Mouse (Mus musculus): ENCODE data around the gene Shroom3.

Gene Shroom3

DNA sequence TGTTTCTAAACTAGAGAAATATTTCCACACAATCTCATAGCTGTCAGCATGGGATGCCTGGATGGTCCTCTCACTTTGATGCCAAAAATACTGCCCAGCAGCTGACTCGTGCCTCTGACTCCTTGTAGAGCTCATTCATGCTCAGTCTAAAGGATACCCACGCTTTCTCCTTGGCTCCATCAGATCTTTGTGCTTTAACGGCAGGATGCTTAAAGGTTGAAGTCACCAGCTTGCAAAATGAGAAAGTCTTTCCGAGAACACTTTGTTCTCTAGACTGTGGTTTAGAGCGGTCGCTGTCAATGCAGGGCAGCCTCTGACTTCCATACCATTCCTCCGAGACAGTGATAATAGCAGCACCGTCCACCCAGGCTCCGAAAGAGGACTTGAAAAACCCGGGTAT is 249.8 kb downstream of the Shroom3 start:
- peak; percentile 82 for DNase-seq (ENCODE audit: inconsistent ontology term)

DNA sequence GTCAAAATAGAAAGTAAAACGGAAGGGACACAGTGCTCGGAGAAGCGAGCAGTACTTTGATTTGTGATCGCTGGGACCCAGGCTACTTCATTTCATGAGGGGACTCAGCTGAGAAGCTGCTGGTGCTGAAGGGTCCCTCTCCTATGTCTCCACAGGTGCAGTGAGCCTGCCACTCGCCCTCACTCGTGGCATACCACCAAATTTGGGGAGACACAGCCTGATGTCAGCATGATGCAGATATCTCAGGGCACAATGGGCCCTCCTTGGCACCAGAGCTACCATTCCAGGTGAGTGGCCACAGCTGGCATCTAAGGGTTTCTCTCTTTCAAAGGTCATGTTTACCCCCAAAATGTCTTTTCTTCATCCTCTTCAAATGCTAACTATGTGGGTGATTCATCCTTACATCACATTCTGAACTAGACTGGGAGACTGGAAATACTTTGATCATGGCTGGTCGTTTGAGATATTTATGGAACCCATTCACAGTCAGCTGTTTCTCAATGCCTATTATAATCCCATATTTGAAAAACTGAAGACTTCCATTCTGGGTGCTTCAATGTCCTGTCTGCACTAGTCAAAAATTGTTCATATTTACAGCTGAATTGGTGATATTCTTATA is 250.5 kb downstream of the Shroom3 start:
- peak; percentile 62 for DNase-seq (ENCODE audit: inconsistent ontology term)

DNA sequence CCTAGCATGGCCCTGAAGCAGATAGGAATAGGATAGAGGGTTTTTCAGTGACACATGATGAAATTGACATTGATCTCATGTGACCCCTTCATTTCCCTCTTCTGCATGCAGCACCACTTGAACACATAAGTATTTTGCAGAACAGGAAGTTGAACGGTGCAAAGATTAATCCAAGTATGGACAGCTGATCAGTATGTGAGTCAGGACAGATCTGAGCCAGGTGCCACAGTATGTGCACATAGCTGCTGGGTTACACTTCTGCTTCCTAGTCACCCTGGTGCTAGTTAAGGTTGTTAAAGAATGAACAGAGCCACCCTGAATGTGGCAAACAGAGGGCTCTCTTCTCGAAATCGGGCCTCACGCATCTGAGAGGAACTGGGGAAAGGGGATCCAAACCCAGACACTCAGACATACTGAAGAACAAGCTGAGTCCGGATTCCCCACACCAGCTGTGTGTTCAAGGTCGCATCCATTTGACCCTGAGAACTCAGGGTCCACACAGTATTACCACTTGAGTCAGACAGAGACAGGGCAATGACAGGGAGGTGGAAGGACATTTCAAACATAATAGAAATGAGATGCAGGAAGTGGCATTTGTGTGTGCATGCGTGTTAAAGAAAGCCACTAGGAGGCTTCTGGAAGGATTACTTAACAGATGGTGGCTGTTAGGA is 251.2 kb downstream of the Shroom3 start:
- DNase-seq (ENCODE audit: inconsistent ontology term), result no peak

DNA sequence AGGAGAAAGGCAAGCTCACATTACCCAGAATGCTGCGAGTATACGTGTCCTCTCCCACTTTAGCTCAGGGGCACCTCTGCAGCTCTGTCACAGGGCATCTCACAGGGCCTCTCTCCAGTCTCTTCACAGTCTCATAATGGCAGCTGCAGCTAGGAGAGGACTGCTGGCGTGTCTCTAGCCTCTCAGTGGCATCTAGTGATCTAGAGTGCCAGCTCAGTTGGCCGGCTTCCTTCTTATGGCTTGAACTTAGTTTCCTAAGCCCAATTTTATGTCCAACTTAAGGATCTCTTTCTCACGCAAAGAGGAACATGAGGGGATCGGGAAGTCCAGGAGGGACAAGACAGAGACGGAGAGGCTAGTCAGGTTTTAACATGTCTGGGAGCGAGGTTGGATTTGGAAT is 252.6 kb downstream of the Shroom3 start:
- no peak for DNase-seq (ENCODE audit: inconsistent ontology term)

DNA sequence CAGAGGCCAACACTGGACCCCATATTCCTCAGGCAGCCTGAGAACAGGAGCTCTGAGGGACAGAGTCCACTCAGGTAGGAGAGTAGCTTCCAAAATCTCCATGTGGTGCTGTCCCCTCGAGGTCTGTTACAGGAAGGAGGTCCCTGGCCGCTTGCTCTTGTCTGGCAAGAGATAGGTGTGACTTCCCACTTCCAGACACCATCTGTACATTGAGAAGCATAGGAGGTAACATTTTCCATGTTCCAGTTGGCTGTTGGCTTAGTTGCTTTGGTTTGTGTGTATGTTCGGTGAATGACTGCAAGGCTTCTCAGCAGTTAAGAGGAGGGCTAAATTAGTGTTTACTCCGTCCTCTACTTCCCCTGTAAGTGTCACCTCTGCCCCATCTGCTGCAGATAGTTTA is 254.5 kb downstream of the Shroom3 start:
- DNase-seq (ENCODE audit: inconsistent ontology term), result no peak

DNA sequence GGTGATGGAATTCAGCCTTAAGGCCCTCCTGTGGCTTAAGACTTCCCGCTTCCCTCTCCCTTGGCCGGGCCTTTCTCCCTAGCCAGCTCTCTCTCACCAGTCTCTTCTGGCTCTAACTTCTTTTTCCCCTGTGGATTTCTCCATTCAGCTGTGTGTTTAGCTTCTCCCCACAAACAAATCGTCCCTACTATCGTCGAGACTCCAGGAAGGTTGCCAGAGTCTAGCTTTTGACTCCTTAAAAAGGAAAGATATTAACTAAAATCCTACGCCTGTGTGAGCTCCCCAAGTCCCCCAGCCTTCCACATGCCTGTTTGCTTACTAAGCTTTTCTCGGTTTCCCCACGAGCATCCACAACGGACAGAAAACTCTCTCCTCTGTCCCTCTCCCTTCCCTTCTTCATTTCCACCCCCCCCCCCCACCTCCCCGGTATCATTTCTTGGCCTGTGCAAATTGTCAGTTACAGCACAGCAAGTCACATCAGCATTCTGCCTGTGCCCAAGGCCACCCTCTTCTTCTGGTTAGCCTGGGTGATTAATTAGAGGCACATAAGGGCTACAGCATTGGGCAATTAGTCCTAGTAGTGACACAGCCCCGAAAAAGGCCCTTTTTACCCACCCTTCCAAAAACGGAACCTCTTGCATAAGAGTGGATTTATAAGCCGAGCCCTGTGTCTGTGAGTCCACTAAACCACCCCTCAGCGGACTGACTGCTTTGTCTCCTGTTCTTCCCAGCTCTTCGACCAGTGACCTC is 256.2 kb downstream of the Shroom3 start:
- DNase-seq (ENCODE audit: inconsistent ontology term), result no peak

DNA sequence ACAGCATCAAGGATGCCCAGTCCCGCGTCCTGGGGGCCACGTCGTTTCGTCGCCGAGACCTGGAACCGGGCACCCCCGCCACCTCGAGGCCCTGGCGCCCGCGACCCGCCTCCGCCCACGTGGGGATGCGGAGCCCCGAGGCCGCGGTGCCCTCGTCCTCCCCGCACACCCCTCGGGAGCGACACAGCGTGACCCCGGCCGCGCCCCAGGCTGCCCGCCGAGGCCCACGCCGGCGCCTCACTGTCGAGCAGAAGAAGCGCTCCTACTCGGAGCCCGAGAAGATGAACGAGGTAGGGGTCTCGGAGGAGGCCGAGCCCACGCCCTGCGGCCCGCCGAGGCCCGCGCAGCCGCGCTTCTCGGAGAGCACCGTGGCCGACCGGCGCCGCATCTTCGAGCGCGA is 258.9 kb downstream of the Shroom3 start:
- no peak for DNase-seq (ENCODE audit: inconsistent ontology term)

DNA sequence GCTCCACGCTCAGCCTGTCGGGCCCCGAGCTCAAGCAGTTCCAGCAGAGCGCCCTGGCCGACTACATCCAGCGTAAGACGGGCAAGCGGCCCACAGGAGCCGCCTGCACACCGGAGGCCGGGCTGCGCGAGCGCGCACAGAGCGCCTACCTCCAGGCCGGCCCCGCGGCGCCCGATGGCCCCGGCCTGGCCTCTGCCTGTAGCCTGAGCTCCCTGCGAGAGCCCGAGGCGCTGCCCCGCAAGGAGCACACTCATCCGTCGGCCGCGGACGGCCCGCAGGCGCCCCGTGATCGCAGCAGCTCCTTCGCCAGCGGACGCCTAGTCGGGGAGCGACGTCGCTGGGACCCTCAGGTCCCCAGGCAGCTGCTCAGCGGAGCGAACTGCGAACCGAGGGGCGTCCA is 259.3 kb downstream of the Shroom3 start:
- DNase-seq (ENCODE audit: inconsistent ontology term), result no peak

DNA sequence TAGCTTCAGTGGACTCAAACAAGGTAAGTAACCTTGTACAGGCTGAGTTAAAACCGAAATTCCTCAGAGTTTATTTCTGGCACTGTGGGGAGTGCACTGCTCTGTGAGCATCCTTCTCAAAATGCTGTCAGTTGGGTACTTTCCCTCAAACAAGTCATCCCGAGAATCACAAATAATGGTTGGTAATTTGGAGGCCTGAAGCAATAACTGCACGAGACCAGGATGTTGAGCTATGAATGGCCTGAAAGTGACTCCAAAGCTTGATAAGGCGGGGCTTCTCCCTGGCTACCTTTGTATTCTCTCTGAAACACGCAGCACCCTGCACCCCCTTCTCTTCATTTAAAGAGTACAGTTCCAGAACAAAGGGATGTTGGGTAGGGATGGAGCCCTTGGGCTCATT is 261.6 kb downstream of the Shroom3 start:
- no peak for DNase-seq (ENCODE audit: inconsistent ontology term)

DNA sequence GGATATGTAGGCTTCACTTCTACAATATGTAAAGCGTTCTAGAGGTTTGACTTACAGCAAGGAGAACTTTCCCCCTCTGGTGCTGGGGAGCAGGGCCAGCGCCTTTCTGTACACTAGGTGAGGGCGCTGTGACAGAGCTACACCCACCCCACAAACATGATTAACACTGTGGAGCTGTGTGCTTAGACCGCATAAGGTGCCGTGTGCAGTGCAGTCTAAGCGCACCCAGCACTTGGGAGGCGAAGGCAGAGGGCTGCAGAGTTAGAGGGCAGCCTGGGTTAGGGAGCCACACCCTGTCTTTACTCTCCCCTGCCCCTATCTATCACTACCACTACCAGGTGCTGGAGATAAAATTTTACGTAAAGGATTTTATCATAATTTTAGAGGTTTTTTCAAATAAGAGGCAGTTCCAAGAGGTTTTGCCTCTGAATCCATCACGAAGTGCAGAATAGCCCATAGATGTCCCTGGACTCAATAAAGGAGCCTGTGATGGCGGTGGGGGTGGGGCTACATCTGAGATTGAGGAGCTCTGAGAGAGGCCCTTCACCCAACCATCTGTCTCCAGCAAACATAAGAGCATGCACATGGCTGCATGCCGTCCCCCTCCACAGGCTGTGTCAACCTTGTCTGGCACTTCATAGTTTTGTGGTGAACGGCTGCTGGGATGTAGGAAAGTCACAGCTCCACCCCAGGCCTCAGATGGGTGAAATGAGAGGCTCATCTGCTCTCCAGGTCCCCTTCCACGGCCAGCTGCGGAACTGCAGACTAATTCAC is 265.9 kb downstream of the Shroom3 start:
- no peak for DNase-seq (ENCODE audit: inconsistent ontology term)

DNA sequence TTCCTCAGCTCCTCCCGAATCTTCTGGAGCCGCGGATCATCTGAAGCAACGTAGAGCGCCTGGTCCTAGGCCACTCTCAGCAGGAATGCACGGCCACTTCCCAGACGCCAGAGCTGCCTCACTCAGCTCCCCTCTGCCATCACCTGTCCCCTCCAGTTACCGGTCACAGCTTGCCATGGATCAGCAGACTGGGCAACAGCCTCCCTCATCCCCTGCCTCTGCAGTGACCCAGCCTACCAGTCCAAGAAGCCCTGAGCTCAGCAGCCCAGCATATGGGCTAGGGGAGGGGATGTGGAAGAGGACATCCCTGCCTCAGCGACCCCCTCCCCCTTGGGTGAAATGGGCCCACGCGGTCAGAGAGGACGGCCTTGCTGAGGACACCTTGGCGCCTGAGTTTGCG is 267.3 kb downstream of the Shroom3 start:
- DNase-seq (ENCODE audit: inconsistent ontology term), result no peak

DNA sequence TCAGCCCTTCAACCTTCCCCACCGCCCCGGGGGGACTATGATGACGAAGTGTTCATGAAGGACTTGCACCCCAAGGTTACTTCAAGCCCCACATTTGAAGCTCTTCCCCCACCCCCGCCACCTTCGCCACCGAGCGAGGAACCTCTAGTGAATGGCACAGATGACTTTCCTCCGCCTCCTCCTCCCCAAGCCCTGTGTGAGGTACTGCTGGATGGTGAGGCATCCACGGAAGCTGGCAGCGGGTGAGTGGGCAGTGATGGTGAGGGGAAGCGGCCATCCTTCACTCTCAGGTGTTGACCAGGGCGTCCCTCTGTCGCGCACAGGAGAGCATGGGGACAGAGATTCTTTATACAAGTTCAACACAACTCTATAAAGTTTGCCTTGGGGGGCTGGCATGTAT is 267.8 kb downstream of the Shroom3 start:
- no peak for DNase-seq (ENCODE audit: inconsistent ontology term)

DNA sequence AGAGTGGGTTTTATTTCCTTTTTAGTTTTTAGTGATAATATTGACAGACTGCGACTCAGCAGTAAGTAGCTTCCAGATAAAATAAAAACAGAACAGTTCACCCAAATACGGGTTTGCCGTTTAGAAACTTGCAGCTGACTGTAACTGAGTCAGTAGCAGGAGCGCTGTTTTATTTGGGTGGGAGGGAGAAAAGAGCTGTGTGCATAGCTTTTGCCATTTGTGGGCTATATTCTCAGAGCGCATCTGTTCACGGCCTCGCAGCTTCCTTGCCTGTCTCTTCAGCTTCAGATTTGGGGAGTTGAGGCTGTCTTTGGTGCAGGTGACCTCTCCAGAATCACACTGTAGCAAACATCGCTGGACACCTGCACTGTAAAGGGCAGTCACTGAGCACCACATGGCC is 270.6 kb downstream of the Shroom3 start:
- no peak for DNase-seq (ENCODE audit: inconsistent ontology term)

DNA sequence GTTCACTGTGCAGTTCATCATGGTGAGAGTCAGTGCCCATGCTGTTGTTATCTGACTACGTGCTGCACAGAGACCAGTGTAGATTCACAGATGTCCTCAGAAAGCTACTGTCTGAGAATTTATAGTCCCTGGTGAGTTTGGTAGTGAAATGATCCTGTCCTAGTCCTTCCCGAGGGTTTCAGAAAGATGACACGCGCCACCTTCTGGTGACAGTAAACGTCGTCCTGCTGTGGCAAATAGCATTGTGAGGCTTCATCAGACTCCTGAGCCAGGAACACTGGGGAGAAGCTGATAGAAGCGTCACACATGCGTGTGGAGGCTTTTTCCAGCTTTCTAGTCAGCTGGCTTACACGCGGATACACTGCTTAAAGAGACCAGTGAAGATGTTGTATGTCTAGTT is 271.1 kb downstream of the Shroom3 start:
- DNase-seq (ENCODE audit: inconsistent ontology term), result peak; percentile 48

DNA sequence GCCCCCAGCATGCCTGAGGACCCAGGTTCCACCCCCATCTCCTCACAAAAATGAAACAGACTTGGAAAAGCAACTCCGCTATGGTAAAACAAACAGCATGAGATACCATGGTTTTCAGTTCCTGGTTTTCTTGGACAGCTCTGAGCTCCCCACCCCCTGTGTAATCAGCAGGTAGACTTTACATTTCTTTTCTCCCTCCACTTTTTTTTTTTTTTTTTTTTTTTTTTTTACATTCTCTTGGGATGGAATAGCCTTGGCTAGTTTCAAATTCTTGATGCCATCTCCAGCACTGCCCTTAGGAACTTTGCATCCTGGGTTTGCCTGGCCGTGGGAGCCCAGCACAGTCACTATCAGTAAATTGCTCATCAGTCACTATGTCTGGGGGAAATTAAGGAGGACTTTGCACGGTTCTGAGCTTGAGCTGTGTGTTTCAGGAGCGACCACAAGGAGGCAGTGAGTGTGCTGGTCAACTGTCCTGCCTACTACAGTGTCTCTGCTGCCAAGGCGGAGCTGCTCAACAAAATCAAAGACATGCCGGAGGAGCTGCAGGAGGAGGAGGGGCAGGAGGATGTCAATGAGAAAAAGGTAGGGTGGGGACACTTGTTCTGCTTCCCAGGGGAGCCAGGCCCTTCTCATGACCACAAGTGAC is 271.7 kb downstream of the Shroom3 start:
- DNase-seq (ENCODE audit: inconsistent ontology term), result no peak

DNA sequence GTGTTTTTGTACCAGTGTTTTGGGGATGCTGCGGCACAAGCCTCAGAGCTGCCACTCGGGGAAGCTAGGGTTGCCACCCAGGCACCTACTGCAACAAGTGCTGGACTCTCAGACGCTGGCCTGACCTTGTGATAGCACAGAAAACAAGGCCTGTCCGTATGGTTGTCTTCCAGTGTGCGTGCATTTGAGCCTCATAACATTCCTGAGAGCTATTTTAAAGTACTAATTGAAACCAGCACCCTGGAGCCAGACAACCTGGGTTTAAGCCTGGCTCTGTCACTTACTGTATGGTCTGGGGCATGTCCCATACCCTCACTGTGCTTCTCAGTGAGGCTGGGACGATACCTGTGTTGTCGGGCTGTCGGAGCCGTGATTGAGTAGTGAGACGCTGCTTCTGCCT is 276.1 kb downstream of the Shroom3 start:
- DNase-seq (ENCODE audit: inconsistent ontology term), result no peak

DNA sequence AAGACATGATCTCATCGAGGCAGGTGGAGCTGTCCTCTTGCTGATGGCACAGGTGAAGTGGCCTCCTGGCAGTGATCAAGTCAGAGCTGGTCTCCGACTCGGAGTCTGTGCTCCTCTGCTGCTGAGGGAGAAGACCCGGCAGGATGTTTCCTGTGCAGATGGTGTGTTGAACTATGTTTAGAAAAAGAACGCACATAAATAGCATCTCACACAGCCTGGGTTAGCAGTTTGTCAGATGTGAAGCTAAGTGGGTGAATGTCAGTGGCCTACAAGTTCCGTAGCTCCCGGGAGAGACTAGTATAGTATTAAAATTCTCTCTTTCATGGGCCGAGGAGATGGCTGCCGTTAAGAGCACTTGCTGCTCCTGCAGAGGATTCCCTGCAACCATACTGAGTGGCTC is 276.5 kb downstream of the Shroom3 start:
- DNase-seq (ENCODE audit: inconsistent ontology term), result no peak

DNA sequence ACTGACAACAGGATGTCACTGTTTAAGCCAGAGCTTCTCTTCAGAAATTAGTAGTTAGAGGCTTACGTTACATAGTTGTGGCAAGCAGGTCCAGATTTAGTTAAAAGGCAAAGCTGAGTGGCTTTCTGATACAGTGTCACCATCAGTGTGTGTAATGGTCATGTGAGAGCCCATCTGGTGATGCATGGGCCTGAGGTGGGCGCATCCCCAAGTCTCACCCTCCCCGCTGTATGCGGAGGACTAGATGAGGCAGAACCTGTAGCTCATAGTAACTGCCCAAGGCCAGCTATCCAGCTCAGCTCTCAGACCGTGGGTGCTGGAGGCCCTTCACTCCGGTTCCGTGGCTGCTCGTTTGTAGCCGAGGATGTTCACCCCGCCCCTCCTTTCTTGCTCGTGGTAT is 278.1 kb downstream of the Shroom3 start:
- DNase-seq (ENCODE audit: inconsistent ontology term), result peak; percentile 45

DNA sequence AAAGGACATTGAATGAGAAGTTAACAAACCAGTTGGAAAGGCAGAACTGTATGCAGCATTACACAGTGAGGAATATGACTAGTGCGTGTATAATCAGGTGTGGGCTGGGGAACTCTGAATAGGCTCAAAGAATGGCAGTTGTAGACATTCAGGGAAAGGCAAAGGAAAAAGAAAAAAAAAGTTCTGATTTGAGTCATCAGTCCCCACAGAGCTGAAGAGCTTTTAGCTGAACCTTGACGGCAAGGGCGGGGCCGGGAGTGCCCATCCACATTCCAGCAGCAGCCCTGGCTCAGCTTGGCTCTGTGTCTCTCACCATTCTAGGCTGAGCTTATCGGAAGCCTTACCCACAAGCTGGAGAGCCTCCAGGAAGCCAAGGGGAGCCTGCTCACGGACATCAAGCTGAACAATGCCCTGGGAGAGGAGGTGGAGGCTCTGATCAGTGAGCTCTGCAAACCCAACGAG is 278.6 kb downstream of the Shroom3 start:
- DNase-seq (ENCODE audit: inconsistent ontology term), result peak; percentile 92

DNA sequence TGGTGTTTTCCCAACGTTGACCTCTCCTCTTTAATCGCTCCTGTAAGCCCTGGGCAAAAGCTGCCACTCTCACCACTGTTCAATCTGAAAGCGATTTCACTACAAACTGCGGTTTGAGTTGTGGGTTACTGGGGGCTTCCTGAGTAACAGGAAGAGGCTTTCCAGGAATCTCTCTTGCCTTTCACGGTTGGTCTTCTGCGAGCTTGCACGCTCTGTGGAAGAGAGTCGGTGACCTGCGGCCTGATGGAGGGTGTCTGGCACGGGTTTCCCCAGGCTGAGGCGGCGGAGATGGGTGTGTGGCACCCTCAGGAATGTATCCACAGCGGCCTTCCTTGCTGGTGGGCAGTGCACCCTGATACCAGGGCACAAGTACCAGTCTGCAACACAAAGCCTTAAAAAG is 281.5 kb downstream of the Shroom3 start:
- no peak for DNase-seq (ENCODE audit: inconsistent ontology term)

DNA sequence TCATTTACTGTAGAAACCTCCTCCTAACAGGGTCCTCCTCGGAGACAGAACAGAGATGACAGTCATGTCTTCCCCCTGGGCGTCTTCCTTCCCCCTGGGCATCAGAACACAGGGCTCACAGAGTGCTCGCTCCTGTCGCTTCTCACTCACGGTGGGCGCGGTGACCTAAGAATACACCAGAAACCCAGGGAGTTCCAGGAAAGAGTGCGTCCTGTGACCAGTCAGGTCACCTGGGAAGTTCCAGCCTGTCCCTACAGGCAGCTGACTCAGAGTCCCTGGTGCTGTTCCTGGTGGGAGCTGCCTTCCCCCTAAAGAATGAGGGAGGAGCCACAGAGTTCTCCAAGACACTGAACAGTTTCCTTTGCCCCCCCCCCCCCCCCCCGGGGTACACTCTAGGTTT is 283.9 kb downstream of the Shroom3 start:
- DNase-seq (ENCODE audit: inconsistent ontology term), result no peak

DNA sequence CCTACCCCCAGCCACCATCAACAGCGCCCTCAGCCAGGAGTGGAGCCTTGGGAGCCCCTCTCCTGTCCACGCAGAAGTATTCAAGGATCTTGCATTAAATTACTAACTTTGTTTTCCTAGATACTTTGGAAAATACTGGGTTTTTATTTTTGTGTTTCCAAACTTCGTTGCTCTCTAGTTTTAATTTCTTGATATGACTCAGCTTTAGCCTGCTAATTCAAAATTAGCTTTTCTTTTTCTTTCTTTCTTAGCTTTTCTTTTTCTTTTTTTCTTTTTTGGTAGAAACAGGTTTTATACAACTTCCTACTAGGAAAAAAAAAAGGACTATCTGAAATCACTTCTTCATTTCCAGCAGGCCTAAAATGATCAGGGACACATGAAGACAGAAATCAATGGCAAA is 284.7 kb downstream of the Shroom3 start:
- DNase-seq (ENCODE audit: inconsistent ontology term), result no peak

Data from Muller cell, postnatal 12 days (primary cell).